Mouse (Mus musculus): ENCODE results near the gene Bloc1s1. TPM values are rescaled to one million over a fixed set of nuclear protein-coding genes. Genes with fewer than 3 reads are reported as not detected.

Gene Bloc1s1
- polyA plus RNA-seq, 1 experiment from 2014 or later = 221 TPM

DNA sequence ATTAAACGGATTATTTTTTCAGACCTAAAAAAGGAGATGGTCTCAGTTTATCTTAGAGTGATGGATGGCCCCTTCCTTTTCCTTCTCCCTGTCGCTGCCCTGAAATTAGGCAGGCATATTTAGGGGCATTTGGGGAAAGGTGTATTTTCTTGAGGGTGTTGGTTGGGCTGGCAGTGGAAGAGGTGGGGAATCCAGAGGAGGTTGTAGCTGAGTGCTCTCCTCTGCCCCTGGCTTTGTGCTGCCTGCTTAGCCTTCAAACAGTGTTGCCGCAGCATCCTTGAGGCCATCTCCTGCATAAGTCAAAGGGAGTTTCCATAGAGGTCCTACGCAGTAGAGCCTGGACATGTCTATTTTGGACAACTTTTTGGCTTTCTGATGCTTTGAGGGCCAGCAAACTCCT lies 11.0 kb downstream of the Bloc1s1 start:
- Histone ChIP-seq H3K4me3 (replicated peaks; ENCODE audit: low read length) (no peak overlapping the region), H3K4me2 (ENCODE audit: low read length) (no peak overlapping the region), H3K27me3 (replicated peaks; ENCODE audit: control insufficient read depth, insufficient read depth, low read length) (no peaks in the 10 kb centered on the region), H3K9me3 (ENCODE audit: control insufficient read depth, low read length) (no peaks in the 10 kb centered on the region), H3K4me1 (replicated peaks; ENCODE audit: control insufficient read depth, insufficient read depth, low read length) (peaks cover 15% of the 10 kb centered on the region), H3K36me3 (ENCODE audit: control insufficient read depth, insufficient read depth) (no peaks in the 10 kb centered on the region), H3K9ac (replicated peaks; ENCODE audit: low read depth, low read length) (no peak overlapping the region), H3K27ac (ENCODE audit: low read length) (no peak overlapping the region)
- 82% methylated on average over 4 of the region's 4 CpGs for WGBS
- ATAC-seq = no peak

DNA sequence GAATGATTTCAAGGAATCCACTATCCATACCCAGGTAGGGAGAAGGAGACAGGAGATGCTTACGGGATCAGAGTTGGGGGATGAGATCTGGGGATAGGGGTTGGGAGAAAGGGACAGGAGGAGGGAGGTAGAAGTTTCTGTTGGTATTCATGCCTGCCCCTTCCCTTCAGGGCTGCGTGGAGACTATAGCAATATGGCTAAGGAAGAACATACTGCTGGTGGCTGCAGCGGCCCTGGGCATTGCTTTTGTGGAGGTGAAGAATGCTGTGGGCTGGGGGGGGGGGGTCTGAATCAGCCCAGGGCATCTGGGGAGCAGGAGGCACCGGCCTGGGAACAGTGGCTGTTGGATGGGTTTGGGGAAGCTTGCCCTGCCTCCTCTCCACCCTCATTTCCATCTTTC lies 11.6 kb downstream of the Bloc1s1 start:
- Histone ChIP-seq H3K9me3 (ENCODE audit: control insufficient read depth, low read length) (no peaks in the 10 kb centered on the region), H3K4me2 (ENCODE audit: low read length) (no peak overlapping the region), H3K36me3 (ENCODE audit: control insufficient read depth, insufficient read depth) (no peaks in the 10 kb centered on the region), H3K27me3 (replicated peaks; ENCODE audit: control insufficient read depth, insufficient read depth, low read length) (no peaks in the 10 kb centered on the region), H3K4me3 (replicated peaks; ENCODE audit: low read length) (no peak overlapping the region), H3K27ac (ENCODE audit: low read length) (no peak overlapping the region), H3K9ac (replicated peaks; ENCODE audit: low read depth, low read length) (no peak overlapping the region), H3K4me1 (replicated peaks; ENCODE audit: control insufficient read depth, insufficient read depth, low read length) (peaks cover 15% of the 10 kb centered on the region)
- 77% methylated on average over 4 of the region's 4 CpGs for WGBS
- no peak for ATAC-seq

DNA sequence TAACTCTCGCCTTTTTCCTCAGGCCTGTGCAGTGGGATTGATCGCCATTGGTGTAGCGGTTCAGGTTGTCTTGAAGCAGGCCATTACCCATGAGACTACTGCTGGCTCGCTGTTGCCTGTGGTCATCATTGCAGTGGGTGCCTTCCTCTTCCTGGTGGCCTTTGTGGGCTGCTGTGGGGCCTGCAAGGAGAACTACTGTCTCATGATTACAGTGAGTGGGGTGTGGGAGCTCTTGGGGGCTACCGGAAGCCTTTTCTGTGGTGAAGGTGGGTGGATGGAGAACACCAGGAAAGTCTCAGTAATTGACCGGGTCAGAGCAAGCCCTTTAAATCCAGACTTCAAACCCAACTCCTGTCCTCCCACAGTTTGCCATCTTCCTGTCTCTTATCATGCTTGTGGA lies 12.4 kb downstream of the Bloc1s1 start:
- Histone ChIP-seq H3K4me1 (replicated peaks; ENCODE audit: control insufficient read depth, insufficient read depth, low read length) (peaks cover 15% of the 10 kb centered on the region), H3K4me3 (replicated peaks; ENCODE audit: low read length) (no peak overlapping the region), H3K27me3 (replicated peaks; ENCODE audit: control insufficient read depth, insufficient read depth, low read length) (no peaks in the 10 kb centered on the region), H3K9ac (replicated peaks; ENCODE audit: low read depth, low read length) (no peak overlapping the region), H3K27ac (ENCODE audit: low read length) (no peak overlapping the region), H3K36me3 (ENCODE audit: control insufficient read depth, insufficient read depth) (no peaks in the 10 kb centered on the region), H3K4me2 (ENCODE audit: low read length) (no peak overlapping the region), H3K9me3 (ENCODE audit: control insufficient read depth, low read length) (no peaks in the 10 kb centered on the region)
- 92% methylated on average over 6 of the region's 6 CpGs for WGBS
- ATAC-seq = no peak

DNA sequence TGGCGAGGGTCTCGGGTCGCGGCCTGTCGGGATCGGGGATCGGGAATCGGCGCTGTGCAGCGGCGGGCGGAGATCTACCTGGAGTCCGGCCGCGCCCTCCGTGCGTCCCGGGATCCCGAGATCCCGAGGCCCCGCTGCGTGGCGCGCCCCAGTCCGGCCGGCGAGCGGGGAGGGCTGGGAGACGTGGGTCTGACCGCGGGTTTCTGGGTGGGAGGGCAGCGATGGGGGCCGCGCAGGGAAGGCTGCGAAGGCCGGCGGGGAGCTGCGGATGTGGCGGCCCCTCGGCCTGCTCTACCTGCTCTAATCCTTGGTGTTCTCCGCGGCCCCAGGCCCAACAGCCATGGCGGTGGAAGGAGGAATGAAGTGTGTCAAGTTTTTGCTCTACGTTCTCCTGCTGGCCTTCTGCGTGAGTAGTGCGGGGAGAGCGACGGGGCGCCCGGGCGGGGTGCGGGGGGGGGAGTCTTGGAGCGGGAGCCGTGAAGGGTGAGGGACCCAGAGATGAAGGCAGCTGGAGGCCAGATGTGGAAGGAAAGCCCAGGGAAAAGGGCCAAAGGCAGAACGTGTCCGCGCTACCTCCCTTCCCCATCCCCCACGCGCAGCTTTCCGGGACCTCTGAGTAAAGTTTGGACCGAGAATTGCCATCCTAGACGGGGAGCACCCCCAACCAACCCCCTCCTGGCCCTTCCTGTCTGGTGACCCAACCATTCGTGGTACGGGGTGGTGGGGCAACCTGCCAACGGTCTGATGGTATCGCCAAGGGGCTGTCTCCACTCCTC lies 13.6 kb downstream of the Bloc1s1 start:
- H3K27me3 ChIP-seq (replicated peaks; ENCODE audit: control insufficient read depth, insufficient read depth, low read length) = no peaks in the 10 kb centered on the region
- peak overlapping the region; percentile 28; the same call in 1 of the 2 replicates for H3K27ac ChIP-seq (ENCODE audit: low read length)
- peak overlapping the region; percentile 84 for H3K9ac ChIP-seq (replicated peaks; ENCODE audit: low read depth, low read length)
- 1% methylated on average over 60 of the region's 66 CpGs for WGBS
- no peaks in the 10 kb centered on the region for H3K36me3 ChIP-seq (ENCODE audit: control insufficient read depth, insufficient read depth)
- H3K4me3 ChIP-seq (replicated peaks; ENCODE audit: low read length) = peak overlapping the region; percentile 75
- H3K9me3 ChIP-seq (ENCODE audit: control insufficient read depth, low read length) = no peaks in the 10 kb centered on the region
- ATAC-seq = peak; percentile 25
- peak overlapping the region; percentile 78 for H3K4me2 ChIP-seq (ENCODE audit: low read length)
- peaks cover 15% of the 10 kb centered on the region for H3K4me1 ChIP-seq (replicated peaks; ENCODE audit: control insufficient read depth, insufficient read depth, low read length)

DNA sequence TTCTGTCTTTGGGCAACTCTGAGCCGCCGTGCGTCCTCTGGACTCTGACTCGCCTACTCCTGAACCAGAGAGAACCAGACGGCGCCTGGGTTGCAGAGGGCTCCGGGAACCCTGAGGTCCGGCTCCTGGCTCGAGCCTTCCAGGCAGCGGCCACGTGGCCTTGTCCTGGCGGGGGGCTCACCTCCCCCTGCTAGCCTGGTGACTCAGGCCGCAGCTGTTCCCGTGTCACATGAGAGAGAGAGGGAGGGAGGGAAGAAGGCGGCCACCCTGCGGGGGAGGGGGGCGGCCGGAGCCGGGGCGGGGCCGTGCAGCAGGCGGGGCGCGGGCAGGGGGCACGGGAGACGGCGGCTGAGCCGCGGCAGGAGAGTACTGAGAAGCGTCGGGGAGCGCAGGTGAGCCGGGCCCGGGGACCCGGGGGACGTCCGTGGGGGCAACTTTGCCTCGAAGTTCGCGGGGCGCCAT lies 14.2 kb downstream of the Bloc1s1 start:
- H3K9ac ChIP-seq (replicated peaks; ENCODE audit: low read depth, low read length) = peak overlapping the region; percentile 84
- no peaks in the 10 kb centered on the region for H3K36me3 ChIP-seq (ENCODE audit: control insufficient read depth, insufficient read depth)
- ATAC-seq = peak; percentile 60
- WGBS = under 1% methylated on average over 39 of the region's 41 CpGs
- H3K4me1 ChIP-seq (replicated peaks; ENCODE audit: control insufficient read depth, insufficient read depth, low read length) = peaks cover 15% of the 10 kb centered on the region
- no peaks in the 10 kb centered on the region for H3K27me3 ChIP-seq (replicated peaks; ENCODE audit: control insufficient read depth, insufficient read depth, low read length)
- peak overlapping the region; percentile 28; the same call in 1 of the 2 replicates for H3K27ac ChIP-seq (ENCODE audit: low read length)
- H3K9me3 ChIP-seq (ENCODE audit: control insufficient read depth, low read length) = no peaks in the 10 kb centered on the region
- peak overlapping the region; percentile 78 for H3K4me2 ChIP-seq (ENCODE audit: low read length)
- peak overlapping the region; percentile 75 for H3K4me3 ChIP-seq (replicated peaks; ENCODE audit: low read length)

DNA sequence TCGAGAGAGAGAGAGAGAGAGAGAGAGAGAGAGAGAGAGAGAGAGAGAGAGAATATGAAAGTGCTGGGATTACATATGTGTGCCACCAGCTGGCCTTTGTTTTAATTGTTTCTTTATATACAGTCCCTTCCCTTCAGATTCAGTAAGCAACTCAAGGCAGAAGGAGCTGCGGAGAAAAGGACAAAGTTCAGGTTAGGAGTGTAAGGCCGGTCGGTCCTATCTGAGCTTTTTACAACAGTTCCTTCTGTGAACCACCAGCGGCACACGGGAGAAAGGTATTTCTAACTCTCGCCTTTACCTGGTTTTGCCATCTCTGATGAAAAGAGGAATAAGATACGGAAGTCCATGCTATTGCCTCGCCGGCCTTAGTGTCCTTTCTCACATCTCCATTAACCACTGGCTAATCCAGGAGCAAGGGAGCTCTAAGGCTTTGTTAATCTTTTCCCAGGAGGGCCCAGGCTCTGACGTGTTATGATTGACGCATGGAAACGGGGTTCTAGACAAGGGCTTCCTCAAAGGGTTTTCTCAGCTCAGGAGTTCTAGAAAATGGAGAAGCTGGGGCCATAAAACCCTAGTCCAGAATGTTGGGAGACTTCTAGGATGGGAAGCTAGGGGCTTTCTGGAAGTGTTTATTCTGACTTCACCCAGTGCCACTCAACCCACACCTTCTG lies 14.9 kb downstream of the Bloc1s1 start:
- Histone ChIP-seq H3K27me3 (replicated peaks; ENCODE audit: control insufficient read depth, insufficient read depth, low read length) (no peaks in the 10 kb centered on the region), H3K4me1 (replicated peaks; ENCODE audit: control insufficient read depth, insufficient read depth, low read length) (peaks cover 15% of the 10 kb centered on the region), H3K4me3 (replicated peaks; ENCODE audit: low read length) (peak overlapping the region; percentile 75), H3K36me3 (ENCODE audit: control insufficient read depth, insufficient read depth) (no peaks in the 10 kb centered on the region), H3K4me2 (ENCODE audit: low read length) (peak overlapping the region; percentile 78), H3K9me3 (ENCODE audit: control insufficient read depth, low read length) (no peaks in the 10 kb centered on the region), H3K27ac (ENCODE audit: low read length) (no peak overlapping the region), H3K9ac (replicated peaks; ENCODE audit: low read depth, low read length) (peak overlapping the region; percentile 84)
- ATAC-seq = no peak; the same call in 1 of the 2 replicates
- WGBS = 61% methylated on average over 13 of the region's 13 CpGs

DNA sequence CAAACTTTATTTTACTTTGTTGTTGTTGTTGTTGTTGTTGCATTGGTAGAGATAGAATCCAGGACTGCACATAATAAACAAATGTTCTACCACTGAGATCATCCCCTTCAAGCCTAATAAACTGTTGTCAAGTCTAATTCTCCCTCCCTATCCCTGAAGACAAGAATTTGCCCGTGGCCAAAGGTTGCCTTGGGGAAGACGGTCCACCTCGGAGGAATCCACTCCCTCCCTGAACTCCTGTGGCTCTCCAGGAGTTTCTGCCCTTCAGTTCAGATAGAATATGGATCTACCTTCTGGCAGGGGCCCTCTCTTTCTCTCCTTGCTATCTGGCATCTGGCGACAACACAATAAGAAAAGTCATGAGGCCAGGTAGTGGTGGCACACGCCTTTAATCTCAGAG lies 19.0 kb downstream of the Bloc1s1 start:
- Histone ChIP-seq H3K4me2 (ENCODE audit: low read length) (no peak overlapping the region), H3K27ac (ENCODE audit: low read length) (no peak overlapping the region)
- no peak for ATAC-seq

DNA sequence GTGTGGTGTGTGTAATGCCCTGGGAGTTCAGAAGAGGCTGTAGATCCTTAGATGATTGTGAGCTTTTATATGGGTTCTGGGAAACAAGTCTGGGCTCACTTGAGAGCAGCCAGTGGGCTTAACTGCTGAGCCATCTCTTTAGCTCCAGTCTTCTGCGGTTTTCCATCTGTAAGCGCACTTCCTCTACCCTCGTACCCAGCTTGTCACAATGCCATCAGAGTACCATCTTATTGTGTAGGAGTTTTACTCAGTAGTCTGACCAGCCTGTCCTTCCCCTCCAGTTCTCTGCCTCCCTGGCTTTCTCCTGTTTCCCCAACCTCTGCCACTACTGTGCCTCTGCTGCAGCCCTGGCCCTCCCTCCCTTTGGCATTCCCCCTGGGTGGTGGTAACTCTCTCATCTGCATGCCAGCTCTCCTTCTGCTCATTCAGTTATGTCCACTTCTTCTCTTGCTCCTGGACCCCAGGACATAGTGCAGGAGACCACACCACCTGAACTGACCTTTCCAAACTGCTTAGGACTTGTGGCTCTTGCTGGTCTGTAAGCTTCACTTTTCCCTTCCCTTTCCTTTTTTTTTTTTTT lies 21.3 kb downstream of the Bloc1s1 start:
- Histone ChIP-seq H3K36me3 (ENCODE audit: control insufficient read depth, insufficient read depth) (no peaks in the 10 kb centered on the region), H3K27me3 (replicated peaks; ENCODE audit: control insufficient read depth, insufficient read depth, low read length) (no peaks in the 10 kb centered on the region), H3K4me2 (ENCODE audit: low read length) (no peak overlapping the region), H3K4me3 (replicated peaks; ENCODE audit: low read length) (no peak overlapping the region), H3K9ac (replicated peaks; ENCODE audit: low read depth, low read length) (no peak overlapping the region), H3K9me3 (ENCODE audit: control insufficient read depth, low read length) (no peaks in the 10 kb centered on the region), H3K27ac (ENCODE audit: low read length) (no peak overlapping the region), H3K4me1 (replicated peaks; ENCODE audit: control insufficient read depth, insufficient read depth, low read length) (0 out of 2 replicates have a peak, but pooled peaks cover 3% of the 10 kb centered on the region)
- 80% methylated on average over 3 of the region's 3 CpGs for WGBS
- ATAC-seq = no peak

More for the DNA sequence above, 19.0 kb downstream of the Bloc1s1 start:
- 77% methylated on average over 5 of the region's 5 CpGs for WGBS
- Histone ChIP-seq H3K9ac (replicated peaks; ENCODE audit: low read depth, low read length) (no peak overlapping the region), H3K9me3 (ENCODE audit: control insufficient read depth, low read length) (no peaks in the 10 kb centered on the region), H3K27me3 (replicated peaks; ENCODE audit: control insufficient read depth, insufficient read depth, low read length) (no peaks in the 10 kb centered on the region), H3K4me1 (replicated peaks; ENCODE audit: control insufficient read depth, insufficient read depth, low read length) (peaks cover 8% of the 10 kb centered on the region), H3K4me3 (replicated peaks; ENCODE audit: low read length) (no peak overlapping the region), H3K36me3 (ENCODE audit: control insufficient read depth, insufficient read depth) (no peaks in the 10 kb centered on the region)

DNA sequence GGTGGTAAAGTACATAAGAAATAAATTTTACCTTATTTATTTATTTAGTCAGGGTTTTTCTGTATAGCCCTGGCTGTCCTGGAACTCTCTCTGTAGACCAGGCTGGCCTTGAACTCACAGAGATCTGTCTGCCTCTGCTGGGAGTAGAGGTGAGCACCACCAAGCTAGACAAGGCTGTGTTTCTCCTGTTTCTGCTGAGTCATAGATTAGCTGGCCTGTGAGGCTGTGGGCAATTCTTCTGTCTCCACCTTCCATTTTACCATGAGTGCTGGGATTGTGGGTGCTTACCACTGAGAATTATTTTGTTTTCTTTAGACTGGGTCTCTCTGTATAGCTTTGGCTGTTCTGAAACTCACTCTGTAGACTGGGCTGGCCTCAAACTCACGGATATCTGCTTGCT lies 22.4 kb downstream of the Bloc1s1 start:
- no peak for ATAC-seq
- no peak overlapping the region for H3K4me2 ChIP-seq (ENCODE audit: low read length)
- WGBS = 76% methylated on average over 1 of the region's 1 CpGs
- no peak overlapping the region for H3K4me3 ChIP-seq (replicated peaks; ENCODE audit: low read length)
- H3K4me1 ChIP-seq (replicated peaks; ENCODE audit: control insufficient read depth, insufficient read depth, low read length) = peaks cover 11% of the 10 kb centered on the region
- H3K27ac ChIP-seq (ENCODE audit: low read length) = no peak overlapping the region
- no peaks in the 10 kb centered on the region for H3K9me3 ChIP-seq (ENCODE audit: control insufficient read depth, low read length)
- H3K27me3 ChIP-seq (replicated peaks; ENCODE audit: control insufficient read depth, insufficient read depth, low read length) = peaks cover under 1% of the 10 kb centered on the region; the same call in 1 of the 2 replicates
- no peak overlapping the region for H3K9ac ChIP-seq (replicated peaks; ENCODE audit: low read depth, low read length)
- no peaks in the 10 kb centered on the region for H3K36me3 ChIP-seq (ENCODE audit: control insufficient read depth, insufficient read depth)

Data from forebrain, embryonic 16.5 days (tissue).